Mouse (Mus musculus): ENCODE measurements around the gene Tubb4a.

The Tubb4a gene

GRCm38 (mm10) chr17:57102276-57102675 is 14.7 kb upstream of the Tubb4a start:
- no peak for DNase-seq (ENCODE audit: low spot score in 2 of 2)

- no peak for DNase-seq (ENCODE audit: low spot score in 2 of 2)
Measured at GRCm38 (mm10) chr17:57099629-57100325, 12.2 kb upstream of the Tubb4a start.

GRCm38 (mm10) chr17:57098321-57098720 is 10.7 kb upstream of the Tubb4a start:
- DNase-seq (ENCODE audit: low spot score in 2 of 2): no peak

GRCm38 (mm10) chr17:57096623-57096920 is 9.0 kb upstream of the Tubb4a start:
- DNase-seq (ENCODE audit: low spot score in 2 of 2): peak; percentile 58 to 82

- DNase-seq (ENCODE audit: low spot score in 2 of 2): no peak
Measured at GRCm38 (mm10) chr17:57095855-57096622, 8.5 kb upstream of the Tubb4a start.

- DNase-seq (ENCODE audit: low spot score in 2 of 2): no peak
Measured at GRCm38 (mm10) chr17:57094222-57094621, 6.6 kb upstream of the Tubb4a start.

- DNase-seq (ENCODE audit: low spot score in 2 of 2): peak in 1 of 2 experiments; percentile 19
Measured at GRCm38 (mm10) chr17:57085970-57086757, 1.4 kb downstream of the Tubb4a start.

GRCm38 (mm10) chr17:57082481-57082880 is 5.1 kb downstream of the Tubb4a start:
- no peak for DNase-seq (ENCODE audit: low spot score in 2 of 2)

- DNase-seq (ENCODE audit: low spot score in 2 of 2): no peak
Measured at GRCm38 (mm10) chr17:57081234-57081842, 6.2 kb downstream of the Tubb4a start.

GRCm38 (mm10) chr17:57079919-57080318 is 7.7 kb downstream of the Tubb4a start:
- no peak for DNase-seq (ENCODE audit: low spot score in 2 of 2)

- DNase-seq (ENCODE audit: low spot score in 2 of 2): no peak
Measured at GRCm38 (mm10) chr17:57078336-57078735, 9.2 kb downstream of the Tubb4a start, which contains the start of gene Dennd1c. TSS of gene Dennd1c (minus strand) at chr17:57078514.

GRCm38 (mm10) chr17:57076916-57077315 is 10.7 kb downstream of the Tubb4a start:
- DNase-seq (ENCODE audit: low spot score in 2 of 2): no peak

- no peak for DNase-seq (ENCODE audit: low spot score in 2 of 2)
Measured at GRCm38 (mm10) chr17:57070699-57071098, 16.9 kb downstream of the Tubb4a start.

- no peak for DNase-seq (ENCODE audit: low spot score in 2 of 2)
Measured at GRCm38 (mm10) chr17:57070272-57070671, 17.3 kb downstream of the Tubb4a start.

- no peak for DNase-seq (ENCODE audit: low spot score in 2 of 2)
Measured at GRCm38 (mm10) chr17:57066908-57067307, 20.7 kb downstream of the Tubb4a start.

- no peak for DNase-seq (ENCODE audit: low spot score in 2 of 2)
Measured at GRCm38 (mm10) chr17:57063031-57063430, 24.6 kb downstream of the Tubb4a start.

GRCm38 (mm10) chr17:57062548-57062947 is 25.0 kb downstream of the Tubb4a start:
- no peak for DNase-seq (ENCODE audit: low spot score in 2 of 2)

GRCm38 (mm10) chr17:57062011-57062521 is 25.5 kb downstream of the Tubb4a start:
- DNase-seq (ENCODE audit: low spot score in 2 of 2): no peak

- no peak for DNase-seq (ENCODE audit: low spot score in 2 of 2)
Measured at GRCm38 (mm10) chr17:57061069-57061468, 26.5 kb downstream of the Tubb4a start.

GRCm38 (mm10) chr17:57060231-57060801 is 27.3 kb downstream of the Tubb4a start:
- peak; percentile 92 to 94 for DNase-seq (ENCODE audit: low spot score in 2 of 2)

- peak; percentile 79 to 81 for DNase-seq (ENCODE audit: low spot score in 2 of 2)
Measured at GRCm38 (mm10) chr17:57059486-57059977, 28.1 kb downstream of the Tubb4a start, which contains the start of gene Slc25a23. TSS of gene Slc25a23 (minus strand) at chr17:57059863.
